Mouse (Mus musculus): ENCODE results near the gene Lifr.

GRCm38 (mm10) chr15:7187682-7188081 is 97.3 kb downstream of the Lifr start:
- TF ChIP-seq POLR2A (IDR thresholded peaks at IDR 0.05; ENCODE audit: low read depth, low read length) (no peak), CTCF (IDR thresholded peaks at IDR 0.05; ENCODE audit: extremely low read depth, insufficient read depth, insufficient read length, insufficient replicate concordance) (no peak)

Data from spleen, adult 2 months (tissue).